Mouse (Mus musculus) left cerebral cortex, postnatal 14 days (tissue): ENCODE measurements around the gene Olfr1447. TPM values are rescaled to one million over a fixed set of nuclear protein-coding genes. Genes with fewer than 3 reads are reported as not detected.

Experiments used
- DNase-seq, 2 experiments: peaks; one replicate each; pipeline ENCODE4 v3.0.0; 2021 to 2022; ENCODE audit warnings: low spot score in 2 of 2, mixed read lengths in 1 of 2
- intact Hi-C: fragments of 180-260 bp; cut with DNase I; formaldehyde crosslinking; loops from one replicate; pipeline ENCODE4 v1.15.1; 2025
- long read RNA-seq, 2 experiments: library from polyadenylated mRNA; stranded (forward); transcript quantifications; one replicate each; pipeline ENCODE4 v2.0.0; 2021
- total RNA-seq, 2 experiments: library from RNA; stranded (reverse); gene quantifications; 2 replicates each; pipeline ENCODE4 v1.2.3; 2021

The Olfr1447 gene
- not detected for total RNA-seq
- long read RNA-seq, experiment 1 = 0 reads
- long read RNA-seq, experiment 2 = 0 reads

GRCm38 (mm10) chr19:12903643-12904042 lies at the start of gene Olfr1447:
Gene Olfr1447, minus strand, starts transcription at chr19:12903743.
- no peak for DNase-seq
- intact Hi-C loops = no loop called here

GRCm38 (mm10) chr19:12949958-12950357 lies 46.4 kb upstream of the Olfr1447 start, which contains the start of gene Olfr1450:
Gene Olfr1450, plus strand, starts transcription at chr19:12950258.
- intact Hi-C loops = no loop called here
- DNase-seq = no peak

DNA sequence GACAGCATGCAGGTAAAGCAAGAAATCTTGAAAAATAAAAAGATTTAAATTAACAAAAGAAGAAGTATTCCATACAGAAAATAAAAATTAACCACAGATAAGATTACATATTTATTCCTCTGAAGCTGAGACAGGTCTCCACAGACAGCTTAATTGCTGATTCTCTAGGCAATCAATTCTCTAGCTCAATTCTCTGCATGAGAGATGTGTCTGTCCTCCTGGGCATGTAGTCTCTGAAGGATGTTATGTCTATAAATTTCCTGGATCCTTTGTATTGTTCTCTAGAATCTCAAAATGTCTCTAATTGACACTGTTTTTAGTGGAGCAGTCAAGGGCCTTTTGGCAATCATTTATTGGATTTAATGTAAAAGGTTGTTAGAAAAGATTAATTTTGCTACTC lies 27.0 kb upstream of the Olfr1447 start, which contains the start of gene Olfr1449:
Olfr1449 (plus strand) TSS at position 301 of the 400 bp plus-strand sequence.
- intact Hi-C loops = no loop called here
- DNase-seq = no peak

DNA sequence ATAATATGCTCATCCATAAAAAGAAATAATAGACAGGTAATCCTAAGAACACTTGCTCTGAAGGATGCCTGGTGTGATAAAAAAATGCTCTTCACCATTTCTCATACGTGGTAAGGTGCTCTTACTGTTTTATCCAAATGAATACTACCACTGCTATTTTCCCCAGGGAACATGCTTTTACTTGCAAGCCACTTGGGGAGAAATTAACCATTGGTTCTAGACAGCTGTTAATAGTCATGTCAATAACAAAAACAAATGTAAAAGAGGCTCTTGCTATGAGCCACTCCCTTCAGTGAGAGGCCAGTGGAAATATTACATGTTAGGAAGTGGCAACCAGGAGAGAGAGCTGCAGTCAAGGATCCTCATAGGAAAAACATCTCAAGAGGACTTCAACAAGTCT lies 20.8 kb upstream of the Olfr1447 start, which contains the start of gene Olfr1448:
Olfr1448 (minus strand) TSS at position 101 of the 400 bp plus-strand sequence.
- DNase-seq = no peak
- intact Hi-C loops = no loop called here

GRCm38 (mm10) chr19:12893424-12893823 lies 10.1 kb downstream of the Olfr1447 start, which contains the start of gene Olfr1446:
Gene Olfr1446, minus strand, starts transcription at chr19:12893524.
- intact Hi-C loops = no loop called here
- no peak for DNase-seq

GRCm38 (mm10) chr19:12883555-12883954 lies 20.0 kb downstream of the Olfr1447 start, which contains the start of gene Olfr1445:
Gene Olfr1445, plus strand, starts transcription at chr19:12883855.
- intact Hi-C loops = no loop called here
- DNase-seq = no peak

DNA sequence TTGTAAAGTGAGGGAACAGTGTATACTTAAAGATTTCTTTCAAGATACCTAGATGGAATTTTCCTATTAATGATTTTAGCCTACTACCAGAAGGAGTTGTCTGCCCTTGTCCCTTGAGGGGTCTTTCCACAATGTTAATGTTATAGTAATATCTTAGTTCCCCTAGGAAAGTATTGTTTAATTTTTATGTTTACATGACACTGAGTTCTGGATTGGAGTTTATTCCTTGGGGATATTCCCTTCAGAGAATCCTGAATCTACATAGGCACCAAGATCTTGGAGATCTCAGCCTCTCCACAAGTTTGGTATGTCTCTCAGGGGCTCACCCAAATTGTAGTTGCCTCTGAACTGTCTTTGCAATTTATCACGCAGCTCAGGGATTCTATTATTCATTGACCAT lies 46.6 kb downstream of the Olfr1447 start, which contains the start of gene Olfr1444:
Olfr1444 (plus strand) TSS at position 301 of the 400 bp plus-strand sequence.
- DNase-seq = no peak
- intact Hi-C loops = no loop called here

Other genes starting within 250 kb of the Olfr1447 start
- not detected for gene Olfr1442, start 233.3 kb downstream of the Olfr1447 start, total RNA-seq
- gene Olfr1443, start 225.6 kb downstream of the Olfr1447 start, total RNA-seq = not detected
- not detected for gene Keg1, start 208.0 kb downstream of the Olfr1447 start, total RNA-seq
- gene Cntf, start 138.1 kb downstream of the Olfr1447 start, total RNA-seq = 1 to 10 TPM; 2.2 to 2.9 TPM
- 10 to 100 TPM; 81.8 to 86.6 TPM for gene Zfp91, start 107.6 kb downstream of the Olfr1447 start, total RNA-seq
- 1 to 10 TPM; 1.2 to 2.1 TPM for gene Lpxn, start 107.5 kb downstream of the Olfr1447 start, total RNA-seq
- not detected for gene Gm5244, start 57.1 kb downstream of the Olfr1447 start, total RNA-seq
- not detected for gene Olfr1444, start 46.5 kb downstream of the Olfr1447 start, total RNA-seq
- gene Olfr1445, start 19.9 kb downstream of the Olfr1447 start, total RNA-seq = not detected
- not detected for gene Olfr1446, start 10.2 kb downstream of the Olfr1447 start, total RNA-seq
- not detected for gene Olfr1448, start 20.7 kb upstream of the Olfr1447 start, total RNA-seq
- gene Olfr1449, start 27.1 kb upstream of the Olfr1447 start, total RNA-seq = not detected
- not detected for gene Olfr1450, start 46.5 kb upstream of the Olfr1447 start, total RNA-seq
- gene Olfr1451, start 91.3 kb upstream of the Olfr1447 start, total RNA-seq = not detected
- not detected for gene Olfr1453, start 124.6 kb upstream of the Olfr1447 start, total RNA-seq
- gene Olfr1454, start 156.9 kb upstream of the Olfr1447 start, total RNA-seq = not detected
- gene Olfr1457, start 194.1 kb upstream of the Olfr1447 start, total RNA-seq = not detected
- not detected for gene Olfr1458, start 203.0 kb upstream of the Olfr1447 start, total RNA-seq
- gene Olfr1459, start 245.8 kb upstream of the Olfr1447 start, total RNA-seq = under 1 TPM; 0.07 to 0.17 TPM